Mouse (Mus musculus) heart, adult 2 months (tissue): ENCODE results near the gene Ppp2r3a. TPM values are rescaled to one million over a fixed set of nuclear protein-coding genes. Genes with fewer than 3 reads are reported as not detected.

Source experiments
- DNase-seq, 2 experiments: peaks; one replicate each; pipeline ENCODE4 v3.0.0; 2021
- H3K27ac ChIP-seq: fragments of 200-600 bp; 2 replicates; pipeline ENCODE4 v1.8.1; 2022
- H3K27me3 ChIP-seq: fragments of 200-500 bp; 2 replicates; pipeline ENCODE4 v1.6.1; 2012; ENCODE audit warnings: mild to moderate bottlenecking, low read length, inconsistent platforms, mixed read lengths; ENCODE audit not compliant: control insufficient read depth, insufficient read depth
- H3K36me3 ChIP-seq: fragments of 200-500 bp; 2 replicates; pipeline ENCODE4 v1.6.1; 2012; ENCODE audit warnings: low read length, inconsistent platforms; ENCODE audit not compliant: control insufficient read depth, insufficient read depth
- H3K4me1 ChIP-seq: fragments of 200-500 bp; 2 replicates; pipeline ENCODE4 v1.6.1; 2011; ENCODE audit warnings: low read length; ENCODE audit not compliant: control insufficient read depth, insufficient read depth
- H3K4me3 ChIP-seq: fragments of 200-600 bp; 2 replicates; pipeline ENCODE4 v1.8.1; 2022
- H3K79me2 ChIP-seq: fragments of 200-500 bp; replicated peaks from 2 replicates; pipeline ENCODE4 v1.6.1; 2012; ENCODE audit warnings: mild to moderate bottlenecking, inconsistent platforms, low read length, moderate library complexity, mixed read lengths; ENCODE audit not compliant: control insufficient read depth, insufficient read depth
- H3K9ac ChIP-seq: fragments of 200-500 bp; 2 replicates; pipeline ENCODE4 v1.6.1; 2012; ENCODE audit warnings: low read depth, mild to moderate bottlenecking, control low read depth, inconsistent platforms, low read length, mixed read lengths
- CTCF ChIP-seq: fragments of 200-600 bp; IDR thresholded peaks from 2 replicates; pipeline ENCODE4 v1.8.1; 2022; ENCODE audit warnings: antibody characterized with exemption, mild to moderate bottlenecking, moderate library complexity
- EP300 ChIP-seq: fragments of 200-500 bp; IDR thresholded peaks from 2 replicates; pipeline ENCODE4 v1.6.1; 2011; ENCODE audit warnings: low read depth, low read length, control low read depth; ENCODE audit not compliant: insufficient read depth
- POLR2A ChIP-seq: fragments of 200-500 bp; IDR thresholded peaks from 2 replicates; pipeline ENCODE4 v1.6.1; 2011; ENCODE audit warnings: mild to moderate bottlenecking, low read depth, low read length, control low read depth; ENCODE audit not compliant: insufficient read depth
- WGBS: fragments of 180-500 bp; shearing (Covaris S2); methylation state at CpG from one replicate; pipeline ENCODE4 v1.1.7; 2018; 5-methylcytosine and 5-hydroxymethylcytosine counted together
- intact Hi-C: fragments of 180-260 bp; cut with DNase I; formaldehyde crosslinking; loops from one replicate; pipeline ENCODE4 v1.15.1; 2025
- polyA plus RNA-seq: library from polyadenylated mRNA; depleted of rRNA; stranded (reverse); fragments of >200 nt; gene quantifications from 2 replicates; pipeline ENCODE4 v1.2.3, GENCODE M21; 2012
- total RNA-seq, 2 experiments: library from RNA; stranded (reverse); gene quantifications; 2 replicates each; pipeline ENCODE4 v1.2.3; 2021

The Ppp2r3a gene
- total and polyA plus RNA-seq, 3 experiments, result 51.7 to 215 (median 179) TPM

GRCm38 (mm10) chr9:101262815-101263214 lies 11.2 kb upstream of the Ppp2r3a start:
- WGBS, result 85% methylated on average over 3 of the region's 3 CpGs
- TF ChIP-seq CTCF, result no peak
- no peak for TF ChIP-seq POLR2A
- TF ChIP-seq EP300, result no peak

DNA sequence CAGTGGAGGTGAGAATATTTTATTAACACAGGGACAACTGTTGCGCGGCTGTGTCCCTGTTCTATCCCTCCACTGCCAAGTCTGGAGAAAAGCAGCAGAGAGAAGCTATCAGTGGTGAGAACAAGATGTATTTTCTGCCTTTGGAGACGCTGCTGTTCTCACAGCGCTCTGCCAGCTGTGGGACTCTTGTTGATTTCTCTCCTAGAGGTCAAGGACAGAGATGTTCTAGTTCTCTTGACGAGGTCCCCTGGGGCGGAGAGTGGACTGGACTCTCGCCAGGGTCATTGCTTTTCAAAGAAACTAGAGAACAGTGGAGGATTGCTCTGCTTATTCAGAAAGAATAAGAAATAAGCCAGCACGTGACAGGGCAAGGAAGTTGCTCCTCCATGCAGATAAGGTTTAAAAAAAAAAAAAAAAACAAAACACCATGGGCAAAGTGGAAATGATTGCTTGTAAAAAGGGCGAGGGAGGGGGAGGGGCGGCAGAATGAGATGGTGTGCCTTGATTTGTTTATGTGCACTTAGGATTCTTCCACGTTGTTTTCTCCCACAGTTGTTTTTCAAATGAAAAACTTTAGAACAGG lies 10.5 kb upstream of the Ppp2r3a start:
- WGBS, result 9% methylated on average over 11 of the region's 11 CpGs
- Histone ChIP-seq H3K9ac (no peak overlapping the region), H3K27ac (peak overlapping the region; percentile 79), H3K4me3 (peak overlapping the region; percentile 3; the same call in 1 of the 2 replicates), H3K36me3 (no peaks in the 10 kb centered on the region; the same call in 1 of the 2 replicates), H3K4me1 (peaks cover 2% of the 10 kb centered on the region; the same call in 1 of the 2 replicates), H3K27me3 (no peaks in the 10 kb centered on the region), H3K79me2 (no peaks in the 10 kb centered on the region)
- TF ChIP-seq POLR2A, result no peak
- peak; percentile 73 for TF ChIP-seq EP300
- peak; percentile 23; the same call in 1 of the 2 replicates for TF ChIP-seq CTCF
- intact Hi-C loops, result no loop called here
- peak; percentile 82 to 85 for DNase-seq

More at GRCm38 (mm10) chr9:101262815-101263214, 11.2 kb upstream of the Ppp2r3a start:
- intact Hi-C loops, result no loop called here
- Histone ChIP-seq H3K79me2 (no peaks in the 10 kb centered on the region), H3K27ac (peak overlapping the region; percentile 79), H3K4me3 (no peak overlapping the region), H3K4me1 (peaks cover 2% of the 10 kb centered on the region; the same call in 1 of the 2 replicates), H3K27me3 (no peaks in the 10 kb centered on the region), H3K36me3 (no peaks in the 10 kb centered on the region; the same call in 1 of the 2 replicates), H3K9ac (no peak overlapping the region)
- no peak for DNase-seq

- H3K4me3 ChIP-seq, result no peak overlapping the region; the same call in 1 of the 2 replicates
- no peak overlapping the region for H3K9ac ChIP-seq
Measured at GRCm38 (mm10) chr9:101261443-101261842, 9.8 kb upstream of the Ppp2r3a start.

DNA sequence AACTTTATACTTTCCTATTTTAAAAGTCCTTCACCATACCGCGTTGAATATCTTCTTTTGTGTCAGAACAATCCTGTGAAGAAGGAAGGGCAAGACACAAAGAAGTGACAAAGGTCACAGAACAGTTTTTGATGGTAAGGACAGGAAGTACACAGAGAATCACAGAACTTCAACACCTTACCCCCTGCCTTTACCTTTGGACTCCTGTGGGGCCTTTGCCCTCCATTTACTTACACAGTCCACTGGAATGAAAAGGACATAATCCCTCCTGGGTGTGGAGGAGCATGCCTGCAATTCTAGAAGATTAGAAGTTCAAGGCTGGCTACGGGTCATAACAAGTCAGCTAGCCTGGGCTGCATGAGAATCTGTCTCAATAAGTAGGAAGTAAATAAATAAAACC lies 1.5 kb upstream of the Ppp2r3a start:
- Histone ChIP-seq H3K36me3 (peaks cover 7% of the 10 kb centered on the region), H3K4me1 (peaks cover 2% of the 10 kb centered on the region; the same call in 1 of the 2 replicates), H3K79me2 (0 out of 2 replicates have a peak, but pooled peaks cover 3% of the 10 kb centered on the region), H3K27ac (no peak overlapping the region), H3K27me3 (no peaks in the 10 kb centered on the region), H3K9ac (no peak overlapping the region), H3K4me3 (no peak overlapping the region)
- TF ChIP-seq EP300 (no peak), POLR2A (no peak), CTCF (no peak)
- DNase-seq, result no peak
- 59% methylated on average over 3 of the region's 3 CpGs for WGBS
- intact Hi-C loops, result loop anchor here (5.0 kb wide), 1 partner anchor 176 kb away; no protein-coding TSS in a partner anchor

More at GRCm38 (mm10) chr9:101261443-101261842, 9.8 kb upstream of the Ppp2r3a start:
- Histone ChIP-seq H3K27me3 (no peaks in the 10 kb centered on the region), H3K27ac (peak overlapping the region; percentile 79), H3K79me2 (no peaks in the 10 kb centered on the region), H3K36me3 (no peaks in the 10 kb centered on the region; the same call in 1 of the 2 replicates), H3K4me1 (peaks cover 2% of the 10 kb centered on the region; the same call in 1 of the 2 replicates)
- peak in 1 of 2 experiments; percentile 30 for DNase-seq
- TF ChIP-seq EP300 (no peak), CTCF (no peak), POLR2A (no peak)
- intact Hi-C loops, result no loop called here
- WGBS, result 59% methylated on average over 4 of the region's 4 CpGs

DNA sequence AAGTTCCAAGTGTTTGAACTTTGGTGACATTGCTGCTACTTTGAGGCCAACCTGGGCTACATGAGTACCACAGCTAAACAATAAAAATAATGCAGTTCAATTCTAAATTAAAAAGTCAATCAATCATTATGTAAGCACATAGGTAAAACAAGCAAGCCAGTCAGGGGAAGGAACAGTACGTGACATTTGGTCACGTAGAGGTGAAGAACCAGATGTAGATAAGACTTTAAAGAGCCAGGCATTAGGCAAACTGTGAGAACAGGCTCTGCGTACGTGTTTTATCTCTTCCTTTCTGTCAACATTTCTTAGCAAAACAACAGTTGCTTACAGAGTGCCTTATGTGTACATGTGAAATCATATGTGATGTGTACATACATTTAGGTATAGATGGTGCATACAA lies 946 bp upstream of the Ppp2r3a start:
- Histone ChIP-seq H3K4me3 (no peak overlapping the region), H3K9ac (no peak overlapping the region), H3K36me3 (peaks cover 7% of the 10 kb centered on the region), H3K4me1 (peaks cover 3% of the 10 kb centered on the region), H3K27ac (peak overlapping the region; percentile 57), H3K79me2 (0 out of 2 replicates have a peak, but pooled peaks cover 3% of the 10 kb centered on the region), H3K27me3 (no peaks in the 10 kb centered on the region)
- DNase-seq, result no peak
- TF ChIP-seq EP300, result no peak
- no peak for TF ChIP-seq CTCF
- no peak for TF ChIP-seq POLR2A
- intact Hi-C loops, result loop anchor here (5.0 kb wide), 1 partner anchor 175 kb away; no protein-coding TSS in a partner anchor
- WGBS, result 50% methylated on average over 4 of the region's 4 CpGs
